Mouse (Mus musculus) liver, embryonic 16.5 days (tissue): ENCODE results near the gene Ucn2. TPM values are rescaled to one million over a fixed set of nuclear protein-coding genes. Genes with fewer than 3 reads are reported as not detected.
A peak's percentile ranks its signal among the peaks of the same experiment; 100 is the strongest.

Experiments
- ATAC-seq: fragments of 200-750 bp; cut with Nextera tagmentation; 2 replicates; pipeline ENCODE4 v1.8.0; 2017; ENCODE audit warnings: low read depth, mild to moderate bottlenecking, moderate number of reproducible peaks, moderate library complexity
- H3K27ac ChIP-seq: fragments of 300-500 bp; sonication (generic); 2 replicates; pipeline ENCODE4 v1.5.1; 2014; ENCODE audit warnings: mild to moderate bottlenecking, low read length
- H3K27me3 ChIP-seq: fragments of 300-500 bp; sonication (generic); 2 replicates; pipeline ENCODE4 v1.6.1; 2014; ENCODE audit warnings: low read depth, low read length, mixed read lengths; ENCODE audit not compliant: control insufficient read depth, insufficient read depth
- H3K36me3 ChIP-seq: fragments of 300-500 bp; sonication (generic); 2 replicates; pipeline ENCODE4 v1.6.1; 2014; ENCODE audit warnings: mild to moderate bottlenecking; ENCODE audit not compliant: control insufficient read depth, insufficient read depth
- H3K4me1 ChIP-seq: fragments of 300-500 bp; sonication (generic); 2 replicates; pipeline ENCODE4 v1.6.1; 2014; ENCODE audit warnings: low read depth, low read length, mixed read lengths; ENCODE audit not compliant: control insufficient read depth
- H3K4me2 ChIP-seq: fragments of 300-500 bp; sonication (generic); 2 replicates; pipeline ENCODE4 v1.6.1; 2014; ENCODE audit warnings: low read depth, low read length, mixed read lengths
- H3K4me3 ChIP-seq: fragments of 300-500 bp; sonication (generic); 2 replicates; pipeline ENCODE4 v1.5.1; 2014; ENCODE audit warnings: low read depth, mild to moderate bottlenecking, low read length
- H3K9ac ChIP-seq: fragments of 300-500 bp; sonication (generic); 2 replicates; pipeline ENCODE4 v1.6.1; 2014; ENCODE audit warnings: low read depth, low read length
- H3K9me3 ChIP-seq: fragments of 300-500 bp; sonication (generic); replicated peaks from 2 replicates; pipeline ENCODE4 v1.6.1; 2016; ENCODE audit warnings: low read length; ENCODE audit not compliant: control insufficient read depth
- WGBS: fragments of 180-500 bp; shearing (Covaris S2); extraction: QIAGEN DNeasy Blood & Tissue Kit; methylation state at CpG from one replicate; pipeline ENCODE4 v1.1.7; 2014; ENCODE audit not compliant: insufficient replicate concordance; 5-methylcytosine and 5-hydroxymethylcytosine counted together
- polyA plus RNA-seq: library from polyadenylated mRNA; unstranded; fragments of >200 nt; fragmentation: Nextera tagmentation; extraction: Ambion mirVana; gene quantifications from 2 replicates; pipeline ENCODE4 v1.2.1, GENCODE M21; 2015

Ucn2 gene
- polyA plus RNA-seq, 1 experiment from 2014 or later = not detected

DNA sequence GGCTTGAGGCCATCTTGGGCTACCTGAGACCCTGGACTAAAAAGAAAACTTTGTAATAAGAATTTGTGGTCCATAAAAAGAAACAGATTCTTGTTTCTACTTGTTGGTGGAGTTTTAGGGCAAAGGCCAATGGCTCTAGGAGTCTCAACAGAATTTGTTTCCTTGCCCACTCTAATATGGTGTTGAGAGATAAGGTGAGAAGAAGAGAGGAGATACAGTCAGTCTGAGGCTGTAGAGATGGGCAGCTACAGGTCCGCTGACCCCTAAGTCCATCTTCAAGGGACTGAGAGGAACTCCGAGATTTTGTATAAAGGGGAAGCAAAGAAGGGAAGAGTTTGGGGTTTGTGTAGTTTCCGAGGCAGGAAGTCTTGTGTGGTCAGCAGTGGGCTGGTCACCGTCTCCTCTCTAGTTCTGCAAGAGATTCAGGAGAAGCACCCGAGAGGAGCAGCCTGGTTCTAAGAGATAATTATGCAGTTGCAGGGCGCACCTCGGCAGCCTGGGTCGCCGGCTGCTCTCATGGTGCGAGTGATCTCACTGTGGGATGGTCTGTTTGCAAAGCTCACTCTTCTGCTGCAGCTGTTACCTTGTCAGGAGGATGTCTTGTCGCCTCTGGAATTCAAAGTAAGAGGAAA is 31.3 kb downstream of the Ucn2 start:
- WGBS = 7% methylated on average over 11 of the region's 11 CpGs
- Histone ChIP-seq H3K27ac (peak overlapping the region; percentile 25; the same call in 1 of the 2 replicates), H3K9me3 (no peaks in the 10 kb centered on the region), H3K4me2 (peak overlapping the region; percentile 42), H3K27me3 (no peaks in the 10 kb centered on the region), H3K4me1 (peaks cover 23% of the 10 kb centered on the region), H3K9ac (no peak overlapping the region), H3K36me3 (no peaks in the 10 kb centered on the region), H3K4me3 (peak overlapping the region; percentile 19)
- peak; percentile 82 for ATAC-seq

DNA sequence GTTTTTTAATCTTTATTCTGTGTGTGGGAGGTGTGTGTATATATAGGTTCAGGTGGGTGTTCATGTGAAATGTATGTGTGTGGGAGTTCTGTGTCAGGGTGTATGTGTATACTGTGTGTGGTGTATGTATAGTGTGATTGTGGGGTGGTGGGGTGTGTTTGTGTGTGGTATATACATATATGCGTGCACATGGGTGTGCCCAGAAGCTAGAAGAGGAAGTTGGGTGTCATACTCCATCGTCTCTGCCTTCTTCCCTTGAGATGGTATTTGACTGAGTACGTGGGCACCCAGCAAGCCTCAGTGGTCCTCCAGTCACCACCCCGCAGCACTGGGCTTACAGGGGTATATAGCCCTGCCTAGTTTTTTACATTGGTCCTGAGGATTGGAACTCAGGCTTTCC is 35.6 kb downstream of the Ucn2 start:
- H3K27ac ChIP-seq = no peak overlapping the region
- H3K9me3 ChIP-seq = no peaks in the 10 kb centered on the region
- no peak for ATAC-seq
- peaks cover 14% of the 10 kb centered on the region for H3K4me1 ChIP-seq
- WGBS = 26% methylated on average over 4 of the region's 4 CpGs
- H3K27me3 ChIP-seq = no peaks in the 10 kb centered on the region
- H3K36me3 ChIP-seq = no peaks in the 10 kb centered on the region
- H3K9ac ChIP-seq = no peak overlapping the region
- H3K4me2 ChIP-seq = no peak overlapping the region
- H3K4me3 ChIP-seq = no peak overlapping the region

DNA sequence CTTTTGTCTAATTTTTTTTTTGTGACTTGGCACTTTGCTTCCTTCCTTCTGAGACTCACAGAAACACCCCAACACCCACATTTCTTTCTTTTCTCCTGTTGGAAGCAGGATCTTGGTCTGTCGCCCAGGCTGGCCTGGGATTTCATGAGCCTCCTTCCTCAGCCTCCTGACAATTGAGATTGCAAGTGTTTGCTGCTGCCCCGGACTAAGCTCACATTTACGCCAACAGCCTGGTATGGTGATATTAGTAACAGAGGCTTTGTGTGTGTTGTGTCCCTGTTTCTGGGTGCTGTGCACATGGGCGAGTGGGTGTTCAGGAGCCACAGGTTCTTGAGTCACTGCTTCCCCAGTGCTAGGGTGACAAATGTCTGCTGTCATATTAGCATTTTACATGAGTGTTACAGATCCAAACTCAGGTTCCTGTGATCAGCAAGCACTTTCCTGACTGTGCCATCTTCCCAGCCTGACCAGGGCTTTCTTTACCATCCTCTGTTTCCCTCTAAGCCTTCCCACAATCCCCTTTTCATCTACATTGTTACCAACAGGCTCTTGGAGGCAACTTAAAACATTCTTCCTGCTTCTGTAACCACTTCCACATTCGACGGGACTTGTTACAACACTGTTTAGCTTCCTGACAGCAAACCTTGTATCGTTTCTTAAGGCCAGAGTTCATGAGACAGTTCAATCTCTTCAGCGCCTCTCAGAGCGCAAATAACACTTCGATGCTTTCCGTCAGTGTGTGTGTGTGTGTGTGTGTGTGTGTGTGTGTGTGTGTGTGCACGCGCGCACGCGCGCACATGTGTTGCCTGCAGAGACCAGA is 37.3 kb downstream of the Ucn2 start:
- no peak overlapping the region for H3K4me2 ChIP-seq
- no peak for ATAC-seq

DNA sequence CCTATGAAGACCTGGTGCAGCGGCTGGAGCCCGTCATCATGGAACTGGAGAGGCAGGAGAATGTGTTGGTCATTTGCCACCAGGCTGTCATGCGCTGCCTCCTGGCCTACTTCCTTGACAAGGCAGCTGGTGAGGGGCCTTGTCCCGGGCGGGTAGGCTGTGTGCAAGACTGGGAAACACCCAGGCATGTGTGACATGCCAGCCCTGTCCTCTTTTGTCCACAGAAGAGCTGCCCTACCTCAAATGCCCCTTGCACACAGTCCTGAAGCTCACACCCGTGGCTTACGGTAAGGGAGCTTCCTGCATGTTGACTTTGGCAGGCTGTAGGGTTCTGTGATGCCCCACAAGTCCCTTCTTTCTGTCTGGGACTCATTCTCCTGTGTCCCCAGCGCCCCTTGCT is 41.7 kb downstream of the Ucn2 start:
- Histone ChIP-seq H3K27me3 (no peaks in the 10 kb centered on the region), H3K36me3 (no peaks in the 10 kb centered on the region), H3K4me3 (no peak overlapping the region), H3K4me1 (no peaks in the 10 kb centered on the region; the same call in none of the 2 replicates), H3K9me3 (no peaks in the 10 kb centered on the region), H3K4me2 (no peak overlapping the region), H3K9ac (no peak overlapping the region), H3K27ac (no peak overlapping the region)
- WGBS = 63% methylated on average over 8 of the region's 8 CpGs
- no peak for ATAC-seq

More for the DNA sequence above, 37.3 kb downstream of the Ucn2 start:
- Histone ChIP-seq H3K4me3 (no peak overlapping the region), H3K27ac (0 out of 2 replicates have a peak overlapping the region, but pooled peaks have one; percentile 19), H3K9me3 (no peaks in the 10 kb centered on the region), H3K27me3 (no peaks in the 10 kb centered on the region), H3K9ac (no peak overlapping the region), H3K36me3 (no peaks in the 10 kb centered on the region), H3K4me1 (no peaks in the 10 kb centered on the region)
- WGBS = 52% methylated on average over 17 of the region's 17 CpGs

DNA sequence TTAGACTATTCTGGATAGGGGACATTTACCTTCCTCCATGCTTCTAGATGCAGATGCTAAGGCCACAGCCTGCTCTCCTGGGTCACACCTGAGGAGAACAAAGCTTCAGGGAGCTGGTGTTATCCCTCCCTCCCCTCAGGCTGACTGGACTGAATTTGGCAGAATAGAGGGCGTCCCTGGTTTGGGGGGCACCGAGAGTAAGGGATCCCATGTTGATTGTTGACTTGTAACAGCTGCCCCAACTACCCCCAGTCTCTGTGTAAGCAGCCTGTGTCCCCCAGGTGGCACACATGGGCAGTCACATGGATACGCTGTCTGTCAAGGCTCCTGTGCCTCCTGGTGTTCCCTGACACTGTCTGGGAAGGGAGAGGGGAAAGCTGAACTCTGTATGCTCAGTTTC is 42.6 kb downstream of the Ucn2 start:
- H3K4me2 ChIP-seq = no peak overlapping the region
- 56% methylated on average over 3 of the region's 3 CpGs for WGBS

DNA sequence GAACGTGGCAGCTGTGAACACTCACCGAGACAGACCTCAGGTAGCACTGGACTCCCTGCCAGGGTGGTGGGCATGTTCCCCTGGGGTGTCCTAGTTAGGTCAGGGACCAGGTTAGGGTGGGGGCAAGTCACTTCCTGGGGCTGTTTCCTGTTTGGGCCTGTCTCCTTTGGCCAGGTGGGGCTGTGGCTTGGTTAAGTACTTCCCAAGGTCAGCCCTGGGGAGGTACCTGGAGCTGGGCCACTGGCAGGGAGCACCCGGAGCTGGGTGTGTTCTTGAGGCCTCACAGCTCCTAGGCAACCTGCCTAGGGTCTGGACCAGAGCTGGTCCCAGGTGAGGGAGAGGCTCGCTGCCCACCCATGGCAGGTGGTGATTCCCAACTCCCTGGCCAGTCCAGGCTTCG is 43.1 kb downstream of the Ucn2 start:
- Histone ChIP-seq H3K4me3 (no peak overlapping the region), H3K27ac (no peak overlapping the region)
- ATAC-seq = no peak

More for the DNA sequence above, 42.6 kb downstream of the Ucn2 start:
- H3K27ac ChIP-seq = no peak overlapping the region
- H3K27me3 ChIP-seq = no peaks in the 10 kb centered on the region
- H3K4me3 ChIP-seq = no peak overlapping the region
- H3K4me1 ChIP-seq = no peaks in the 10 kb centered on the region; the same call in none of the 2 replicates
- H3K9ac ChIP-seq = no peak overlapping the region
- ATAC-seq = no peak
- no peaks in the 10 kb centered on the region for H3K36me3 ChIP-seq
- no peaks in the 10 kb centered on the region for H3K9me3 ChIP-seq

DNA sequence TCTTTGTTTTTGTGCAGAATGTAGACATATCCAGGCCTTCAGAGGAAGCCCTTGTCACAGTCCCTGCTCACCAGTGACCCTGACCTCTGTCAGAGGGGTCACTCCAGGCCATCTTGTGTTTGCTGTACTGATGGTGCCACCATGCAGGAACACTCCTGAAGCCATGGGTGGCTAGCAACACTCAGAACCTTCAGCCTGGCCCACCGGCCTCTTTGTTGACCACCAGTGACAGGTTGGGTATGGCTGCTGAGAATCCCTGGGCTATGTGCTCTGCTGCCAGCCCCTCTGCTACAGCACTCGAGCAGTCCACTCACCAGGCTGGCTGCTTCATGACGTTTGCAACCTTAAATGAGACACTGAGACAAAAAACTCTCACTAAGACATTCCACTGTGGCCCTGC is 44.5 kb downstream of the Ucn2 start:
- 46% methylated on average over 3 of the region's 3 CpGs for WGBS
- no peak for ATAC-seq

More for the DNA sequence above, 43.1 kb downstream of the Ucn2 start:
- Histone ChIP-seq H3K27me3 (no peaks in the 10 kb centered on the region), H3K9me3 (no peaks in the 10 kb centered on the region), H3K36me3 (no peaks in the 10 kb centered on the region), H3K9ac (no peak overlapping the region), H3K4me1 (no peaks in the 10 kb centered on the region; the same call in none of the 2 replicates), H3K4me2 (no peak overlapping the region)
- 49% methylated on average over 5 of the region's 5 CpGs for WGBS

DNA sequence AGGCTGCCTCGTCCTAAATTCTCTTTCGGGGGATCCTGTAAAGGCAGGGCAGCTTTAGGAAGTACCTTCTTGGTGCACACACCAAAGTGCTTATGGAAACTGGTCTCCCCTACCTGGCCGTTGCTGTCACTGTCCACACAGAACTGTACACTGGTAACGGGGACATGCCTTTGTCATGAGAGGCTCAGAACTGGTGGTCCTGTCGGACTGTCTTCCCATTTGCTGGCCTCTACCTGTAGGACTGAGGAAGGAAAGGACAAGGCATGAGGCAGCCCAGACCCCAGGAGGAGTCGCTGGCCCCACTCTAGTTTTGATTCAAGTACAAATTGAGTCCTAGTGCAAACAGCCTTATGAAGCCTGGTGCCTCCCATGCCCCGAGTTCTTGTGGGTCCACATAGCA is 45.2 kb downstream of the Ucn2 start:
- no peak overlapping the region for H3K27ac ChIP-seq
- H3K9me3 ChIP-seq = no peaks in the 10 kb centered on the region
- no peak overlapping the region for H3K4me3 ChIP-seq
- no peak overlapping the region for H3K9ac ChIP-seq
- H3K4me1 ChIP-seq = no peaks in the 10 kb centered on the region; the same call in none of the 2 replicates
- no peaks in the 10 kb centered on the region for H3K36me3 ChIP-seq
- H3K27me3 ChIP-seq = no peaks in the 10 kb centered on the region
- no peak overlapping the region for H3K4me2 ChIP-seq
- WGBS = 76% methylated on average over 7 of the region's 7 CpGs
- ATAC-seq = no peak

More for the DNA sequence above, 44.5 kb downstream of the Ucn2 start:
- Histone ChIP-seq H3K9me3 (no peaks in the 10 kb centered on the region), H3K9ac (no peak overlapping the region), H3K4me1 (no peaks in the 10 kb centered on the region; the same call in none of the 2 replicates), H3K4me2 (no peak overlapping the region), H3K27ac (no peak overlapping the region), H3K4me3 (no peak overlapping the region), H3K27me3 (no peaks in the 10 kb centered on the region), H3K36me3 (no peaks in the 10 kb centered on the region)

DNA sequence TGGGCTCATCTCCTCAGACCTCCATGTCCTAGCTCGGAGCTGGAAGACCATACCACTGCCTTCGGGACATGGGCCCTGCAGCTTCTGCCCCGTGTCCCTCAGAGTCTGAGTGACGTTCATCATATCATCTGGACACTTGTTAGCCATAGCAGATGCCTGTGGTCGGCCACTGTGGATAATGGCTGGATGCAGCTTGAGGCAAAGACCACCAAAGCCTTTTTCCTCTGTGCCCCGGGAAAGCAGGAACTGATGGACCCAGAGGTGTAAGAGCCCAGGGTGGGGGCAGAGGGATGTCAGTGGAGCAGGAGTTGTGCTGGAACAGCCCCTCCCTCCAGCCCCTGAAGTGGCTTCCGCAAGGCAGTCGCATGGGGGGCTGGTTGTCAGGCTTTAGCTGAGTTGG is 45.9 kb downstream of the Ucn2 start:
- Histone ChIP-seq H3K4me1 (no peaks in the 10 kb centered on the region; the same call in none of the 2 replicates), H3K4me3 (no peak overlapping the region), H3K27ac (no peak overlapping the region), H3K9ac (no peak overlapping the region), H3K27me3 (no peaks in the 10 kb centered on the region), H3K9me3 (no peaks in the 10 kb centered on the region), H3K36me3 (no peaks in the 10 kb centered on the region), H3K4me2 (no peak overlapping the region)
- 71% methylated on average over 8 of the region's 8 CpGs for WGBS
- ATAC-seq = no peak
